Mouse (Mus musculus): ENCODE data around the gene March10. TPM values are rescaled to one million over a fixed set of nuclear protein-coding genes. Genes with fewer than 3 reads are reported as not detected.
A peak's percentile ranks its signal among the peaks of the same experiment; 100 is the strongest.

The March10 gene
- total and polyA plus RNA-seq, 2 experiments = not detected

DNA sequence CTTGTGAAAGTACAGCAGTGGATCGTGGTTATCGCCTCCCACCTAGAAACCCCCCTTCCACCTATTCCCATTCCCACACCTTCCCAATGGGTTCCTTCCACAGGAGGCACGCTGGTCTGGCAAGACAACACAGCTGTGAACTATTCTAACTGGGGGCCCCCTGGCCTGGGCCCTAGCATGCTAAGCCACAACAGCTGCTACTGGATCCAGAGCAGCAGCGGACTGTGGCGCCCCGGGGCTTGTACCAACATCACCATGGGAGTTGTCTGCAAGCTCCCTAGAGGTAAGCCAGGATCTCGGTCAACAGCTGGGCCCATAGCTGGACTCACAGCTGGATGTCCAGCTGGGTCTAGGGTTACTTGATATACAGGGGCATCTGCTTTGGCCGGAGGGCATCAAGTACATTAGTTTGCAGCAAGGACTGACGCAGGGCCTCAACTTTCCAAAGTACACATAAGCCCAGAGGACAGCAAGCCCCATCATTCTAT lies 108.0 kb downstream of the March10 start:
- no peak for DNase-seq (ENCODE audit: extremely low read depth, low read depth, low spot score)
- no peak for TF ChIP-seq POLR2A (IDR thresholded peaks at IDR 0.05; ENCODE audit: extremely low read depth, insufficient read depth, low read length)
- TF ChIP-seq CTCF (IDR thresholded peaks at IDR 0.05; ENCODE audit: low read depth, low read length) = no peak
- Histone ChIP-seq H3K27ac (replicated peaks; ENCODE audit: insufficient read depth, low read depth, low read length) (no peak overlapping the region), H3K9ac (ENCODE audit: low read depth, low read length) (no peak overlapping the region), H3K27me3 (ENCODE audit: control insufficient read depth, insufficient read depth, low read length) (no peaks in the 10 kb centered on the region), H3K4me3 (ENCODE audit: insufficient read depth, low read depth, low read length) (no peak overlapping the region), H3K79me2 (ENCODE audit: control insufficient read depth, insufficient read depth, low read length) (no peaks in the 10 kb centered on the region), H3K36me3 (ENCODE audit: control insufficient read depth, insufficient read depth, low read length) (no peaks in the 10 kb centered on the region), H3K4me1 (ENCODE audit: control insufficient read depth, insufficient read depth, low read length) (no peaks in the 10 kb centered on the region)
- WGBS = 95% methylated on average over 9 of the region's 9 CpGs

DNA sequence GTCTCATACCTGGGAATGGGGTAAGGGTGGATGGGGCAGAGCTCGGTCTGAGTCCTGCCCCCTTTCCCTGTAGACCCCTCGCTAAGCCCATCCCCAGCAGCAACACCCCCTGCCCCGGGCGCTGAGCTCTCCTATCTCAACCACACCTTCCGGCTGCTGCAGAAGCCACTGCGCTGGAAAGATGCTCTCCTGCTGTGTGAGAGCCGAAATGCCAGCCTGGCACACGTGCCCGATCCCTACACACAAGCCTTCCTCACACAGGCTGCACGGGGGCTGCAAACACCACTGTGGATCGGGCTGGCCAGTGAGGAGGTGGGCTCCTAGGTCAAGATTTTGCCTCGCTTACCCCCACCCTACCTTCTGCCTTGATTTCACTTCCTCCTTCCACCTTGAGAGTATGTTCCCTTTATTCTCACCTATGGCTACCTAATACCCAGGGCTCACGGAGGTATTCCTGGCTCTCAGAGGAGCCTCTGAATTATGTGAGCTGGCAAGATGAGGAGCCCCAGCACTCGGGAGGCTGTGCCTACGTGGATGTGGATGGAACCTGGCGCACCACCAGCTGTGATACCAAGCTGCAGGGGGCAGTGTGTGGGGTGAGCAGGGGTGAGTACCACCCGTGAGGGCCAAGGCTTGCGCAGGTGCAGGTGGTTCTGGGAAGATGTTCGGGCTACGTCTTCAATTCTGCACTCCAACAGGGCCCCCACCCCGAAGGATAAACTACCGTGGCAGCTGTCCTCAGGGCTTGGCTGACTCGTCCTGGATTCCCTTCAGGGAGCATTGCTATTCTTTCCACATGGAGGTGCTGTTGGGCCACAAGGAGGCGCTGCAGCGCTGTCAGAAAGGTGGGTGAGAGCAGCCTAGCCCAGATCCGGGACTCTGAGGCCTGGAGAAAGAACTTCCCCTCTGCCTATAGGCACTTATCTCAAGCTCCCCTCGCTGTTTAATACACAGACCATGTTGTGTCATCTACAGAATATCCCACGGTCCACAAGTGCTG lies 109.1 kb downstream of the March10 start:
- H3K4me1 ChIP-seq (ENCODE audit: control insufficient read depth, insufficient read depth, low read length) = no peaks in the 10 kb centered on the region
- H3K27ac ChIP-seq (replicated peaks; ENCODE audit: insufficient read depth, low read depth, low read length) = no peak overlapping the region
- no peak overlapping the region for H3K4me3 ChIP-seq (ENCODE audit: insufficient read depth, low read depth, low read length)
- H3K9ac ChIP-seq (ENCODE audit: low read depth, low read length) = no peak overlapping the region
- H3K36me3 ChIP-seq (ENCODE audit: control insufficient read depth, insufficient read depth, low read length) = no peaks in the 10 kb centered on the region
- TF ChIP-seq POLR2A (IDR thresholded peaks at IDR 0.05; ENCODE audit: extremely low read depth, insufficient read depth, low read length) (no peak), CTCF (IDR thresholded peaks at IDR 0.05; ENCODE audit: low read depth, low read length) (peak; percentile 93)
- WGBS = 51% methylated on average over 28 of the region's 28 CpGs
- peak; percentile 44 for DNase-seq (ENCODE audit: extremely low read depth, low read depth, low spot score)
- H3K79me2 ChIP-seq (ENCODE audit: control insufficient read depth, insufficient read depth, low read length) = no peaks in the 10 kb centered on the region
- H3K27me3 ChIP-seq (ENCODE audit: control insufficient read depth, insufficient read depth, low read length) = no peaks in the 10 kb centered on the region

DNA sequence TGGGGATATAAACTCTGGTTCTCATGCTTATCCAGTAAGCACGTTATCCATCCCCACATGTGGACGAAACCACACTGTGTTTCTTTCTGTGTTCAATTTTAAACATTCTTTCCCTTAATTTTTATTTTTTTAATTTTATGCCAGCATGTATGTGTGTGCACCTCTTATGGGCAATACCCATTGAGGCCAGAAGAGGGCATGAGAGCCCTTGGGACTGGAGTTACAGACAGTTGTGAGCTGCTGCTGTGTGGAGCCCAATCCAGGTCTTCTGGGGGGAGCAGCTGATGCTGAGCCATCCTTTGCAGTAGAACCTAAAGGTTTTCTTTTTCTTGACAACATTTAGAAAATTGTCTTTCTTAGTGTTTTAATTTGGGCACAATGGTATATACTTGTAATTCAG lies 111.3 kb downstream of the March10 start:
- H3K4me1 ChIP-seq (ENCODE audit: control insufficient read depth, insufficient read depth, low read length) = no peaks in the 10 kb centered on the region
- 89% methylated on average over 2 of the region's 2 CpGs for WGBS
- H3K9ac ChIP-seq (ENCODE audit: low read depth, low read length) = no peak overlapping the region
- H3K27me3 ChIP-seq (ENCODE audit: control insufficient read depth, insufficient read depth, low read length) = no peaks in the 10 kb centered on the region
- DNase-seq (ENCODE audit: extremely low read depth, low read depth, low spot score) = peak; percentile 25
- H3K36me3 ChIP-seq (ENCODE audit: control insufficient read depth, insufficient read depth, low read length) = no peaks in the 10 kb centered on the region
- H3K79me2 ChIP-seq (ENCODE audit: control insufficient read depth, insufficient read depth, low read length) = no peaks in the 10 kb centered on the region
- H3K27ac ChIP-seq (replicated peaks; ENCODE audit: insufficient read depth, low read depth, low read length) = no peak overlapping the region
- H3K4me3 ChIP-seq (ENCODE audit: insufficient read depth, low read depth, low read length) = no peak overlapping the region
- no peak for TF ChIP-seq POLR2A (IDR thresholded peaks at IDR 0.05; ENCODE audit: extremely low read depth, insufficient read depth, low read length)
- peak; percentile 67 for TF ChIP-seq CTCF (IDR thresholded peaks at IDR 0.05; ENCODE audit: low read depth, low read length)

DNA sequence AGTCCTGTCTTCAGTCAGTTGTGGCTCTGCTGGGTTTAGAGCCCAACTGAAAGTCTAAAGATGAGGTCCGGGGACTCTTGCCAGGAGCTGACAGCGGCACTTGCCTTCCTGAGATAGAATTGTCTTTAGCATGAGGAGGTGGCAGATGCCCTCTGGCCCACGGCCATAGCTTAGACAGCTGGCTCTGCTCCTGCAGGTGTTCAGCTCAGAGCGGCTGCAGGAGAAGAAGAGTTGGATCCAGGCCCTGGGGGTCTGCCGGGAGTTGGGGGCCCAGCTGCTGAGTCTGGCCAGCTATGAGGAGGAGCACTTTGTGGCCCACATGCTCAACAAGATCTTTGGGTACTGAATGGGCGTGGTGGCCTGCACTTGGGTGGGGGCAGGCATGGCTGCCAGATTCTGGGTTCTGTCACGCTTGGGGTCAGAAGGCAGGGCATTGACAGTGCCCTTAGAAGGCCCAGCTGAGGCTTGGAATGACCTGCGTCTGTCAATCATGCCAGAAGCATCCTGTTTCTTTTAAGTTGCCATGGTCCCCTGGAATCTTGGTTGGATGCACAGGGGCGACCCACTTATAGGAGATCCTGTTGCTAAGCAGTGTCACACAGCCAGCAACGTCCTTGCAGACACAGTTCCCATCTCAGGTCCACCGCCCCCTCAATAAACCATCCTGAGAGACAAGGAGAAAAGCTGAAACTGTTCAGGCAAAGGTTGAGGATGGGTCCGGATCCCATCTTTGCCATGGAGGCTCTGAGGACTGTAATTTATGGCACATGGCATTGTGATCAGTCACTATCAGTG lies 117.7 kb downstream of the March10 start:
- no peaks in the 10 kb centered on the region for H3K79me2 ChIP-seq (ENCODE audit: control insufficient read depth, insufficient read depth, low read length)

DNA sequence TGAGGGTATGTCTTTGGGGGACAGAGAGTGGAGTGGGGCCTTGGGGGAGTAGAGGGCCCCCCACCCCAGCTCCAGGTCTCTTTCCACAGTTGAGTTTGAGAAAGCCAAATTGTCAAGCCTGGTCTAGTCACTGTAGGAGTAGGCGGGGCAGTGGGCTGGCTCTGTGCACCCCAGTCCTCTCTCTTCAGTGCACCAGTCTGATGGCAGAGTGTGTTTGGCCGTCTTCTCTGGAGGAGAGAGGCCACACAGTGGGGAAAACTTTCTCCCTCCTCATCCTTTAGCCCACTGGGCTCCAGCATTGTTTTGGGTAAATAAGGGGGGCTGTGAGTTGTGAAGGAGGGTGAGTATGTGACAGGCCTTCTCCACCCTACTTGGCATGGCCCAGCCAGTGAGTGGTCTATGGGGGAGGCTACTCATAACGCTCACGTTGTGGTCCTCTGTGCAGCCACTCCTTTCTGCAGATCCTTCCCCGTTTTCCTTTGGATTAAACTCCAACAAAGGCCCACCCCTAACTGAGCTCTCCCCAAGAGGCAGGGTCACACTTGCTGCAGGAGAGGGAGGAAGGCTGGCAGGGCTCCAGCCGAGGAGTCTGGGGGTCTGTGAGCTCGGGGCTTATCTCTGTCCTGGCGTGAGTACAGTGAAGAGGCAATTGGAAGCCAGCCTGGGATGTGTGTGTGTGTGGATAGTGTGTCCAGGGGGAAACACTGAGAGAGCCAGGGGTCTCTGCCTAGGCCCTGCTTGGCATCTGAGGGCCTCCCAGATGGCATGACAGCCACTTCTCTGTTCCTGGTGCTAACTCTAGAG lies 122.5 kb downstream of the March10 start:
- no peak for DNase-seq (ENCODE audit: extremely low read depth, low read depth, low spot score)
- WGBS = 64% methylated on average over 8 of the region's 8 CpGs
- Histone ChIP-seq H3K4me1 (ENCODE audit: control insufficient read depth, insufficient read depth, low read length) (no peaks in the 10 kb centered on the region), H3K27ac (replicated peaks; ENCODE audit: insufficient read depth, low read depth, low read length) (no peak overlapping the region), H3K27me3 (ENCODE audit: control insufficient read depth, insufficient read depth, low read length) (no peaks in the 10 kb centered on the region), H3K4me3 (ENCODE audit: insufficient read depth, low read depth, low read length) (no peak overlapping the region), H3K9ac (ENCODE audit: low read depth, low read length) (no peak overlapping the region), H3K36me3 (ENCODE audit: control insufficient read depth, insufficient read depth, low read length) (no peaks in the 10 kb centered on the region), H3K79me2 (ENCODE audit: control insufficient read depth, insufficient read depth, low read length) (no peaks in the 10 kb centered on the region)
- TF ChIP-seq POLR2A (IDR thresholded peaks at IDR 0.05; ENCODE audit: extremely low read depth, insufficient read depth, low read length) = no peak
- no peak for TF ChIP-seq CTCF (IDR thresholded peaks at IDR 0.05; ENCODE audit: low read depth, low read length)

More for the DNA sequence above, 117.7 kb downstream of the March10 start:
- Histone ChIP-seq H3K4me1 (ENCODE audit: control insufficient read depth, insufficient read depth, low read length) (no peaks in the 10 kb centered on the region), H3K27ac (replicated peaks; ENCODE audit: insufficient read depth, low read depth, low read length) (no peak overlapping the region), H3K36me3 (ENCODE audit: control insufficient read depth, insufficient read depth, low read length) (no peaks in the 10 kb centered on the region), H3K27me3 (ENCODE audit: control insufficient read depth, insufficient read depth, low read length) (no peaks in the 10 kb centered on the region), H3K4me3 (ENCODE audit: insufficient read depth, low read depth, low read length) (no peak overlapping the region), H3K9ac (ENCODE audit: low read depth, low read length) (no peak overlapping the region)
- 82% methylated on average over 12 of the region's 12 CpGs for WGBS
- no peak for DNase-seq (ENCODE audit: extremely low read depth, low read depth, low spot score)
- no peak for TF ChIP-seq CTCF (IDR thresholded peaks at IDR 0.05; ENCODE audit: low read depth, low read length)
- no peak for TF ChIP-seq POLR2A (IDR thresholded peaks at IDR 0.05; ENCODE audit: extremely low read depth, insufficient read depth, low read length)

Data from liver, adult 2 months (tissue).